19 mouse cellular contexts compared by ENCODE assay signal in genomic region chr3:84749222-84749621, GRCm38 (mm10).
DNase-seq lines count a peak whose midpoint lies in the region; ATAC-seq and TF ChIP-seq lines count a peak whose summit lies in the region.
"Had no signal": no experiment of that assay in that cellular context is flagged by ENCODE, and none has a peak within 500 bp of the region (broad histone marks: within the 10 kb centered on the region; RNA-seq: fewer than 3 reads in every experiment).

No protein-coding gene starts in this region.

- no peaks in the 10 kb centered on the region for H3K36me3 ChIP-seq in hindbrain, postnatal 0 days (ENCODE audit: insufficient read depth, low read length)
- H3K36me3 ChIP-seq: embryonic facial prominence, embryonic 13.5 days; liver, embryonic 13.5 days; neural tube, embryonic 15.5 days had no signal

- no peaks in the 10 kb centered on the region for H3K9me3 ChIP-seq in hindbrain, postnatal 0 days (ENCODE audit: low read length)
- H3K9me3 ChIP-seq: embryonic facial prominence, embryonic 13.5 days; liver, embryonic 13.5 days; neural tube, embryonic 15.5 days had no signal

- H3K4me3 ChIP-seq in hindbrain, postnatal 0 days (ENCODE audit: low read length) = no peak overlapping the region
- H3K4me3 ChIP-seq: embryonic facial prominence, embryonic 13.5 days; layer of hippocampus, adult 2 months; liver, embryonic 13.5 days; neural tube, embryonic 15.5 days had no signal

- no peak for ATAC-seq in hindbrain, postnatal 0 days

- H3K27ac ChIP-seq in hindbrain, postnatal 0 days = no peak overlapping the region
- H3K27ac ChIP-seq: embryonic facial prominence, embryonic 13.5 days; hindbrain, embryonic 14.5 days; kidney, postnatal 0 days; layer of hippocampus, adult 2 months; liver, embryonic 13.5 days; neural tube, embryonic 15.5 days had no signal

- H3K4me2 ChIP-seq in hindbrain, postnatal 0 days (ENCODE audit: low read depth, low read length) = no peak overlapping the region
- H3K4me2 ChIP-seq: embryonic facial prominence, embryonic 13.5 days; hindbrain, embryonic 14.5 days; liver, embryonic 13.5 days; neural tube, embryonic 15.5 days had no signal

- no peak overlapping the region for H3K9ac ChIP-seq in hindbrain, postnatal 0 days (replicated peaks; ENCODE audit: low read length)
- H3K9ac ChIP-seq: embryonic facial prominence, embryonic 13.5 days; hindbrain, embryonic 14.5 days; liver, embryonic 13.5 days; neural tube, embryonic 15.5 days had no signal

- intact Hi-C loops in heart, postnatal 14 days (cut with DNase I) = no loop called here

- no peak for TF ChIP-seq CTCF in hindbrain, postnatal 0 days (IDR thresholded peaks at IDR 0.05; ENCODE audit: low read depth)

- 72% methylated on average over 5 of the region's 5 CpGs for WGBS in hindbrain, postnatal 0 days

- peaks cover 11% of the 10 kb centered on the region for H3K4me1 ChIP-seq in hindbrain, postnatal 0 days (ENCODE audit: insufficient read depth, low read length)

- no peaks in the 10 kb centered on the region for H3K27me3 ChIP-seq in hindbrain, postnatal 0 days (ENCODE audit: insufficient read depth, low read length)
- H3K27me3 ChIP-seq: embryonic facial prominence, embryonic 13.5 days; neural tube, embryonic 15.5 days had no signal

- DNase-seq in heart, adult 11 months = peak; percentile 74
- no peak for DNase-seq in heart, postnatal 14 days
- peak; percentile 92 for DNase-seq in MEL-GATA-1-ER (ENCODE audit: extremely low read depth, low read depth)
- DNase-seq in induced T-regulatory cell, adult 2 months (ENCODE audit: low read depth) = peak; percentile 85
- DNase-seq in naive thymus-derived CD4-positive, alpha-beta T cell, adult 2 months (ENCODE audit: low read depth) = peak; percentile 58
- DNase-seq in lung, postnatal 4 days = no peak
- no peak for DNase-seq in hindbrain, postnatal 0 days (ENCODE audit: low spot score)
- DNase-seq in cerebellum, postnatal 36 days = no peak
- DNase-seq: adrenal gland, postnatal 14 days; cerebellum, adult 2 months; gastrocnemius, postnatal 10 days; kidney, adult 11 months; liver, embryonic 13.5 days; retina, postnatal 1 day had no signal

Comparison
In these comparisons a context has a peak if more than half of its experiments do, and no peak if none do; other contexts are left out.
1. DNase-seq: peak in heart, adult 11 months (single experiment), MEL-GATA-1-ER (single experiment), induced T-regulatory cell, adult 2 months (single experiment) and naive thymus-derived CD4-positive, alpha-beta T cell, adult 2 months (single experiment); none in heart, postnatal 14 days (0 of 2), lung, postnatal 4 days (0 of 2), hindbrain, postnatal 0 days (single experiment) and cerebellum, postnatal 36 days (0 of 2).